Mouse (Mus musculus) intestine, embryonic 15.5 days (tissue): ENCODE data around the gene Eif3m. TPM values are rescaled to one million over a fixed set of nuclear protein-coding genes. Genes with fewer than 3 reads are reported as not detected.

Experiments used
- ATAC-seq: fragments of 200-750 bp; cut with Nextera tagmentation; 2 replicates; pipeline ENCODE4 v1.8.0; 2017; ENCODE audit warnings: moderate TSS enrichment, moderate library complexity
- H3K27ac ChIP-seq: fragments of 300-500 bp; sonication (generic); 2 replicates; pipeline ENCODE4 v1.5.1; 2015; ENCODE audit warnings: mild to moderate bottlenecking, inconsistent platforms
- H3K27me3 ChIP-seq: fragments of 300-500 bp; sonication (generic); replicated peaks from 2 replicates; pipeline ENCODE4 v1.6.1; 2015; ENCODE audit warnings: inconsistent platforms
- H3K36me3 ChIP-seq: fragments of 300-500 bp; sonication (generic); 2 replicates; pipeline ENCODE4 v1.6.1; 2015; ENCODE audit warnings: inconsistent platforms
- H3K4me1 ChIP-seq: fragments of 300-500 bp; sonication (generic); replicated peaks from 2 replicates; pipeline ENCODE4 v1.6.1; 2015; ENCODE audit warnings: inconsistent platforms
- H3K4me2 ChIP-seq: fragments of 300-500 bp; sonication (generic); replicated peaks from 2 replicates; pipeline ENCODE4 v1.6.1; 2015; ENCODE audit warnings: mild to moderate bottlenecking, inconsistent platforms
- H3K4me3 ChIP-seq: fragments of 300-500 bp; sonication (generic); replicated peaks from 2 replicates; pipeline ENCODE4 v1.5.1; 2015; ENCODE audit warnings: inconsistent platforms
- H3K9ac ChIP-seq: fragments of 300-500 bp; sonication (generic); 2 replicates; pipeline ENCODE4 v1.6.1; 2015; ENCODE audit warnings: inconsistent platforms
- H3K9me3 ChIP-seq: fragments of 300-500 bp; sonication (generic); 2 replicates; pipeline ENCODE4 v1.6.1; 2016; ENCODE audit warnings: inconsistent platforms
- WGBS: fragments of 180-500 bp; shearing (Covaris S2); methylation state at CpG from one replicate; pipeline ENCODE4 v1.1.7; 2015; 5-methylcytosine and 5-hydroxymethylcytosine counted together
- polyA plus RNA-seq: library from polyadenylated mRNA; unstranded; fragments of >200 nt; fragmentation: Nextera tagmentation; extraction: Ambion mirVana; gene quantifications from 2 replicates; pipeline ENCODE4 v1.2.1, GENCODE M21; 2015

Eif3m gene
- polyA plus RNA-seq, 1 experiment from 2014 or later: 266 TPM

DNA sequence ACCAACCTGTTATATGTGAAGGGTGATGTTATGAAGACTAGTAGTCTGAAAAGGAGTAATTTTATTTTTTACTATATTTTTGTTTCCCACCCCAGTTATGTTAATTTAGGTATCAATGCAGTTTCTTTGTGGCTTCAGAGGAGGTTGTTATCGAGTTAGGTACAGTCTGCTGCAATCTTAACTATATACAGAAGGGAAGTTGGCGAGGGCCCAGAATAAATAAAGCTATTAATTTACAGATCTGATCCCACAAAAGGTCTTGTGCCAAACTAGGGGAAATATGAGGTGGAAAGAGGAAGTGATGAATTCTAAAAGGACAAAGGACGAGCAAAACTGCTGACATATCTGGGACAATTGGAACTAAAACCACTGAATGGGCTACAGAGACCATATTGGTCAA lies 20.7 kb downstream of the Eif3m start:
- no peak overlapping the region for H3K9ac ChIP-seq
- H3K4me1 ChIP-seq: no peaks in the 10 kb centered on the region
- H3K27ac ChIP-seq: no peak overlapping the region
- WGBS: 78% methylated on average over 3 of the region's 3 CpGs
- H3K9me3 ChIP-seq: no peaks in the 10 kb centered on the region
- H3K36me3 ChIP-seq: 0 out of 2 replicates have a peak, but pooled peaks cover 4% of the 10 kb centered on the region
- ATAC-seq: no peak
- no peaks in the 10 kb centered on the region for H3K27me3 ChIP-seq
- no peak overlapping the region for H3K4me3 ChIP-seq
- no peak overlapping the region for H3K4me2 ChIP-seq

DNA sequence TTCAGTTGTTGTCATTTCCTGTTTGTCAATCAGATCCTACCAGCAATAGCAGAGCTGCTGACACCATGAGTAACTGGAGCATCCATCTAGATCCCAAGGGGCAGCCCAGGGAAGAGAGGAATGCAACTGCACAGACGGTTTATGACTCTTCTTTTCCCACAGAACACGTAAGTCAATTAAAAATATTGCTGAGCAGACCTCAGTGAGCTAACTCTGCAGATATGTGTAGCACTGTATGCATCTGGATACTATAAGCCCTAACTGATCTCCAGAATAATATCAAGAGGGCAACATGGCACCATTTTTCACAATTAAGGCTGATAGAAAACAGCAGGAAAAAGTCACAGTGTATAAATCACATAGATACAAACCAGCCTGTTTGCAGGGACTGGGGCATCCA lies 22.4 kb downstream of the Eif3m start:
- ATAC-seq: no peak
- 47% methylated on average over 2 of the region's 2 CpGs for WGBS
- Histone ChIP-seq H3K27ac (no peak overlapping the region), H3K36me3 (0 out of 2 replicates have a peak, but pooled peaks cover 4% of the 10 kb centered on the region), H3K4me2 (no peak overlapping the region), H3K4me1 (no peaks in the 10 kb centered on the region), H3K27me3 (no peaks in the 10 kb centered on the region), H3K4me3 (no peak overlapping the region), H3K9me3 (no peaks in the 10 kb centered on the region), H3K9ac (no peak overlapping the region)

DNA sequence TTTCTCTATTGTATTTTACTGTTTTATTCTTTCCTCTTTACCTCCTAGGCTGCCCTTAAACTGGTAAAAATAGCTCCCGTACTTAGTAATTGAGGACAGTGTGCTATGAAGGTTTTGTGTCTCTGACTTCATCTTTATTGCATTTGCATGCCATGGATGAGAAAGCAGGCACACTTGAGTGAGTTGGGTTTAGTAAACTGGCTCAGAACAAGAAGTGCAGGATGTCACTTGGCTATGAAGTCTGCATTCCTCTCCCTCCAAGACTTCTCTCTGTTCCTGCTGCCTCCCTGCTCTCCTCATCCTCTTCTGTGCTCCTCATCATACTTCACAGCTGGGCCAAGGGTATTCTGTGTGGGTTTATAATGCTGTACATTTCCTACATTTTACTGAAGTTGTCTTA lies 27.9 kb downstream of the Eif3m start:
- Histone ChIP-seq H3K27me3 (no peaks in the 10 kb centered on the region), H3K4me1 (no peaks in the 10 kb centered on the region), H3K9me3 (no peaks in the 10 kb centered on the region), H3K4me2 (no peak overlapping the region), H3K27ac (no peak overlapping the region), H3K9ac (no peak overlapping the region), H3K4me3 (no peak overlapping the region), H3K36me3 (no peaks in the 10 kb centered on the region)
- 90% methylated on average over 1 of the region's 1 CpGs for WGBS
- no peak for ATAC-seq

GRCm38 (mm10) chr2:104985796-104986195 lies 31.1 kb downstream of the Eif3m start:
- no peak overlapping the region for H3K4me3 ChIP-seq
- no peaks in the 10 kb centered on the region for H3K9me3 ChIP-seq
- H3K4me2 ChIP-seq: no peak overlapping the region
- 59% methylated on average over 3 of the region's 3 CpGs for WGBS
- ATAC-seq: no peak
- H3K27me3 ChIP-seq: no peaks in the 10 kb centered on the region
- no peak overlapping the region for H3K27ac ChIP-seq
- H3K4me1 ChIP-seq: no peaks in the 10 kb centered on the region
- H3K36me3 ChIP-seq: no peaks in the 10 kb centered on the region
- no peak overlapping the region for H3K9ac ChIP-seq

- Histone ChIP-seq H3K4me3 (no peak overlapping the region), H3K9ac (no peak overlapping the region), H3K4me2 (no peak overlapping the region), H3K27me3 (no peaks in the 10 kb centered on the region), H3K9me3 (no peaks in the 10 kb centered on the region), H3K27ac (no peak overlapping the region), H3K4me1 (no peaks in the 10 kb centered on the region), H3K36me3 (no peaks in the 10 kb centered on the region)
- 34% methylated on average over 2 of the region's 2 CpGs for WGBS
- ATAC-seq: no peak
Measured at GRCm38 (mm10) chr2:104981712-104982111, 35.2 kb downstream of the Eif3m start.

- Histone ChIP-seq H3K36me3 (no peaks in the 10 kb centered on the region), H3K27me3 (no peaks in the 10 kb centered on the region), H3K27ac (no peak overlapping the region), H3K4me2 (no peak overlapping the region), H3K9ac (no peak overlapping the region), H3K9me3 (no peaks in the 10 kb centered on the region), H3K4me3 (no peak overlapping the region), H3K4me1 (no peaks in the 10 kb centered on the region)
- 19% methylated on average over 1 of the region's 1 CpGs for WGBS
- no peak for ATAC-seq
Measured at GRCm38 (mm10) chr2:104964492-104964891, 52.4 kb downstream of the Eif3m start.

Other genes with a start within 250 kb of the Eif3m start
- 7.3 and 8.0 TPM in 2 replicates for gene Qser1, start 200.3 kb downstream of the Eif3m start, polyA plus RNA-seq
- gene Prrg4, start 167.2 kb downstream of the Eif3m start, polyA plus RNA-seq: 2.3 and 4.0 TPM in 2 replicates
- 4.6 and 5.8 TPM in 2 replicates for gene Ccdc73, start 149.3 kb downstream of the Eif3m start, polyA plus RNA-seq
- gene Gm11060, start 74.9 kb upstream of the Eif3m start, polyA plus RNA-seq: not detected in 2 replicates
- 12.2 and 12.4 TPM in 2 replicates for gene Wt1, start 109.4 kb upstream of the Eif3m start, polyA plus RNA-seq
- 1.0 and 1.7 TPM in 2 replicates for gene Them7, start 207.2 kb upstream of the Eif3m start, polyA plus RNA-seq